Mouse (Mus musculus) kidney, embryonic 16.5 days (tissue): ENCODE measurements around the gene Lce1l. TPM values are rescaled to one million over a fixed set of nuclear protein-coding genes. Genes with fewer than 3 reads are reported as not detected.

Experiments used
- polyA plus RNA-seq: library from polyadenylated mRNA; unstranded; fragments of >200 nt; fragmentation: Nextera tagmentation; extraction: Ambion mirVana; gene quantifications from 2 replicates; pipeline ENCODE4 v1.2.1, GENCODE M21; 2015

Gene Lce1l
- polyA plus RNA-seq, 1 experiment from 2014 or later, result not detected

Other genes starting within 250 kb of the Lce1l start
- not detected in 2 replicates for gene 2210017I01Rik, start 243.8 kb downstream of the Lce1l start, polyA plus RNA-seq
- gene Lce6a, start 229.6 kb downstream of the Lce1l start, polyA plus RNA-seq, result not detected in 2 replicates
- not detected in 2 replicates for gene Lce1a1, start 203.0 kb downstream of the Lce1l start, polyA plus RNA-seq
- gene Lce1b, start 194.4 kb downstream of the Lce1l start, polyA plus RNA-seq, result not detected in 2 replicates
- gene Lce1a2, start 181.0 kb downstream of the Lce1l start, polyA plus RNA-seq, result not detected in 2 replicates
- gene Lce1c, start 172.0 kb downstream of the Lce1l start, polyA plus RNA-seq, result not detected in 2 replicates
- gene Lce1d, start 164.1 kb downstream of the Lce1l start, polyA plus RNA-seq, result not detected in 2 replicates
- gene Lce1e, start 142.2 kb downstream of the Lce1l start, polyA plus RNA-seq, result not detected in 2 replicates
- gene Lce1f, start 130.9 kb downstream of the Lce1l start, polyA plus RNA-seq, result not detected in 2 replicates
- gene Gm38119, start 112.2 kb downstream of the Lce1l start, polyA plus RNA-seq, result not detected in 2 replicates
- 0.17 TPM in 1 of 2 replicates, not detected in the other for gene Lce1g, start 98.9 kb downstream of the Lce1l start, polyA plus RNA-seq
- not detected in 2 replicates for gene Lce1h, start 86.2 kb downstream of the Lce1l start, polyA plus RNA-seq
- not detected in 2 replicates for gene Lce1i, start 72.4 kb downstream of the Lce1l start, polyA plus RNA-seq
- gene Lce1j, start 60.8 kb downstream of the Lce1l start, polyA plus RNA-seq, result not detected in 2 replicates
- not detected in 2 replicates for gene Lce1k, start 43.4 kb downstream of the Lce1l start, polyA plus RNA-seq
- gene Kprp, start 24.0 kb downstream of the Lce1l start, polyA plus RNA-seq, result 0.07 TPM in 1 of 2 replicates, not detected in the other
- gene 2310050C09Rik, start 18.9 kb upstream of the Lce1l start, polyA plus RNA-seq, result not detected in 2 replicates
- gene Lce3a, start 74.9 kb upstream of the Lce1l start, polyA plus RNA-seq, result not detected in 2 replicates
- not detected in 2 replicates for gene Lce3b, start 81.7 kb upstream of the Lce1l start, polyA plus RNA-seq
- gene Lce3c, start 93.2 kb upstream of the Lce1l start, polyA plus RNA-seq, result not detected in 2 replicates
- gene Lce3d, start 106.1 kb upstream of the Lce1l start, polyA plus RNA-seq, result not detected in 2 replicates
- gene Lce3e, start 115.8 kb upstream of the Lce1l start, polyA plus RNA-seq, result not detected in 2 replicates
- gene Lce3f, start 140.9 kb upstream of the Lce1l start, polyA plus RNA-seq, result not detected in 2 replicates
- gene Crct1, start 164.4 kb upstream of the Lce1l start, polyA plus RNA-seq, result 0.39 and 0.42 TPM in 2 replicates
- gene Lce1m, start 167.8 kb upstream of the Lce1l start, polyA plus RNA-seq, result not detected in 2 replicates
- not detected in 2 replicates for gene Gm4858, start 217.5 kb upstream of the Lce1l start, polyA plus RNA-seq